Mouse (Mus musculus) gastrocnemius, adult 18-20 months (tissue): Measurements from ENCODE around the gene Ccdc12. TPM values are rescaled to one million over a fixed set of nuclear protein-coding genes. Genes with fewer than 3 reads are reported as not detected.

Experiments used
- DNase-seq: peaks from one replicate; pipeline ENCODE4 v3.0.0; 2021; ENCODE audit warnings: low spot score
- long read RNA-seq, 2 experiments: library from polyadenylated mRNA; stranded (forward); transcript quantifications; one replicate each; pipeline ENCODE4 v2.0.0; 2021
- total RNA-seq, 2 experiments: library from RNA; stranded (reverse); gene quantifications; 2 replicates each; pipeline ENCODE4 v1.2.3; 2021

Ccdc12 gene
- total RNA-seq, result 10 to 100 TPM; 42.4 to 45.8 TPM
- long read RNA-seq, experiment 1, transcript Ccdc12-201 (7 exons, 834 nt), result major isoform, 45 of 50 reads
- long read RNA-seq, experiment 1, partial matches to known transcripts, result 1 of 50 reads
- long read RNA-seq, experiment 1, other reads (novel, unspliced or antisense), result 2 of 50 reads
- long read RNA-seq, experiment 2, transcript Ccdc12-201 (7 exons, 834 nt), result major isoform, 29 of 30 reads
- long read RNA-seq, experiment 2, partial matches to known transcripts, result 1 of 30 reads
- long read RNA-seq, experiment 2, other reads (novel, unspliced or antisense), result 0 of 30 reads

- DNase-seq, result peak; percentile 94
These were observed at the start of gene Ccdc12 for GRCm38 (mm10) chr9:110656249-110657221. Ccdc12 (plus strand) TSS chr9:110656503.

- DNase-seq, result no peak
These were observed 44.8 kb upstream of the Ccdc12 start for GRCm38 (mm10) chr9:110611471-110611870.

GRCm38 (mm10) chr9:110617081-110617480 is 39.2 kb upstream of the Ccdc12 start:
- peak; percentile 28 for DNase-seq

GRCm38 (mm10) chr9:110620180-110620579 is 36.1 kb upstream of the Ccdc12 start:
- DNase-seq, result no peak

- no peak for DNase-seq
These were observed 35.6 kb upstream of the Ccdc12 start for GRCm38 (mm10) chr9:110620685-110621084.

- DNase-seq, result no peak
These were observed 33.6 kb upstream of the Ccdc12 start for GRCm38 (mm10) chr9:110622621-110623219.

GRCm38 (mm10) chr9:110623416-110624195 is 32.7 kb upstream of the Ccdc12 start:
- no peak for DNase-seq

GRCm38 (mm10) chr9:110624361-110625166 is 31.7 kb upstream of the Ccdc12 start, which contains the start of gene Nradd:
Nradd (minus strand) TSS chr9:110624452.
- DNase-seq, result peak; percentile 88

- no peak for DNase-seq
These were observed 30.9 kb upstream of the Ccdc12 start for GRCm38 (mm10) chr9:110625350-110625908.

- DNase-seq, result no peak
These were observed 26.1 kb upstream of the Ccdc12 start for GRCm38 (mm10) chr9:110630171-110630570.

- peak; percentile 47 for DNase-seq
These were observed 25.1 kb upstream of the Ccdc12 start for GRCm38 (mm10) chr9:110631191-110631590.

- no peak for DNase-seq
These were observed 24.5 kb upstream of the Ccdc12 start for GRCm38 (mm10) chr9:110631651-110632275.

GRCm38 (mm10) chr9:110632671-110633070 is 23.6 kb upstream of the Ccdc12 start:
- no peak for DNase-seq

GRCm38 (mm10) chr9:110633882-110634281 is 22.4 kb upstream of the Ccdc12 start:
- DNase-seq, result no peak

GRCm38 (mm10) chr9:110635225-110635624 is 21.1 kb upstream of the Ccdc12 start:
- DNase-seq, result peak; percentile 86

GRCm38 (mm10) chr9:110638611-110639021 is 17.7 kb upstream of the Ccdc12 start:
- no peak for DNase-seq

GRCm38 (mm10) chr9:110641006-110641405 is 15.3 kb upstream of the Ccdc12 start:
- no peak for DNase-seq

- DNase-seq, result no peak
These were observed 13.3 kb upstream of the Ccdc12 start for GRCm38 (mm10) chr9:110642812-110643524.

GRCm38 (mm10) chr9:110643787-110644186 is 12.5 kb upstream of the Ccdc12 start:
- DNase-seq, result no peak
